Mouse (Mus musculus) CD4-positive helper T cell, adult 2 months (primary cell): ENCODE data around the gene Rab12.

Experiments used
- DNase-seq: peaks from one replicate; pipeline ENCODE4 v3.0.0-alpha.2; 2012; ENCODE audit warnings: low read depth, missing footprints, low spot score

Gene Rab12

GRCm38 (mm10) chr17:66502865-66503264, 16.7 kb downstream of the Rab12 start:
- no peak for DNase-seq

GRCm38 (mm10) chr17:66498598-66498997, 20.9 kb downstream of the Rab12 start:
- DNase-seq: no peak

- DNase-seq: no peak
These were observed 22.9 kb downstream of the Rab12 start for GRCm38 (mm10) chr17:66496589-66496988.

GRCm38 (mm10) chr17:66490022-66490601, 29.4 kb downstream of the Rab12 start:
- DNase-seq: peak; percentile 51

GRCm38 (mm10) chr17:66486576-66486975, 33.0 kb downstream of the Rab12 start:
- no peak for DNase-seq

GRCm38 (mm10) chr17:66485742-66486141, 33.8 kb downstream of the Rab12 start:
- peak; percentile 31 for DNase-seq

- no peak for DNase-seq
These were observed 34.6 kb downstream of the Rab12 start for GRCm38 (mm10) chr17:66484965-66485364.

- no peak for DNase-seq
These were observed 35.7 kb downstream of the Rab12 start for GRCm38 (mm10) chr17:66483651-66484454.

GRCm38 (mm10) chr17:66481295-66481694, 38.2 kb downstream of the Rab12 start:
- DNase-seq: no peak

- no peak for DNase-seq
These were observed 38.8 kb downstream of the Rab12 start for GRCm38 (mm10) chr17:66480491-66481278.

GRCm38 (mm10) chr17:66479813-66480490, 39.6 kb downstream of the Rab12 start:
- no peak for DNase-seq

GRCm38 (mm10) chr17:66479311-66479710, 40.2 kb downstream of the Rab12 start:
- DNase-seq: no peak

GRCm38 (mm10) chr17:66473205-66473604, 46.3 kb downstream of the Rab12 start:
- DNase-seq: no peak

- DNase-seq: no peak
These were observed 47.8 kb downstream of the Rab12 start for GRCm38 (mm10) chr17:66471775-66472174.

- DNase-seq: no peak
These were observed 48.3 kb downstream of the Rab12 start for GRCm38 (mm10) chr17:66471252-66471651.

- DNase-seq: no peak
These were observed 49.5 kb downstream of the Rab12 start for GRCm38 (mm10) chr17:66470020-66470419.

- DNase-seq: no peak
These were observed 62.3 kb downstream of the Rab12 start for GRCm38 (mm10) chr17:66457278-66457677.

GRCm38 (mm10) chr17:66451143-66451542, 68.4 kb downstream of the Rab12 start:
- peak; percentile 55 for DNase-seq

GRCm38 (mm10) chr17:66450526-66451070, 68.9 kb downstream of the Rab12 start:
- no peak for DNase-seq

- DNase-seq: peak; percentile 48
These were observed 69.8 kb downstream of the Rab12 start, which contains the start of gene Mtcl1 for GRCm38 (mm10) chr17:66449460-66450341. Mtcl1 (minus strand) TSS chr17:66449750.
